Mouse (Mus musculus) small intestine, adult 2 months (tissue): ENCODE data around the gene Cpvl. TPM values are rescaled to one million over a fixed set of nuclear protein-coding genes. Genes with fewer than 3 reads are reported as not detected.
A peak's percentile ranks its signal among the peaks of the same experiment; 100 is the strongest.

ENCODE experiments used
- H3K27ac ChIP-seq: fragments of 200-500 bp; 2 replicates; pipeline ENCODE4 v1.5.1; 2012; ENCODE audit warnings: low read depth, low read length, control low read depth, inconsistent platforms; ENCODE audit not compliant: insufficient read depth
- H3K27me3 ChIP-seq: fragments of 200-500 bp; 2 replicates; pipeline ENCODE4 v1.6.1; 2012; ENCODE audit warnings: mild to moderate bottlenecking, moderate library complexity, low read length, inconsistent platforms; ENCODE audit not compliant: control insufficient read depth, insufficient read depth
- H3K36me3 ChIP-seq: fragments of 200-500 bp; 2 replicates; pipeline ENCODE4 v1.6.1; 2012; ENCODE audit warnings: mild to moderate bottlenecking, low read length, control low read depth, inconsistent platforms; ENCODE audit not compliant: control insufficient read depth, insufficient read depth
- H3K4me1 ChIP-seq: fragments of 200-500 bp; 2 replicates; pipeline ENCODE4 v1.6.1; 2012; ENCODE audit warnings: low read length, inconsistent platforms, mixed read lengths; ENCODE audit not compliant: control insufficient read depth, insufficient read depth, insufficient read length
- H3K4me3 ChIP-seq: fragments of 200-500 bp; 2 replicates; pipeline ENCODE4 v1.5.1; 2012; ENCODE audit warnings: low read depth, mild to moderate bottlenecking, control low read depth, inconsistent platforms, low read length, moderate library complexity
- CTCF ChIP-seq: fragments of 200-500 bp; IDR thresholded peaks from 2 replicates; pipeline ENCODE4 v1.5.1; 2012; ENCODE audit warnings: low read depth, mild to moderate bottlenecking, control low read depth, inconsistent platforms, low read length, moderate library complexity, mixed read lengths; ENCODE audit not compliant: insufficient replicate concordance, insufficient read length; ENCODE audit errors: extremely low read depth
- POLR2A ChIP-seq: fragments of 200-500 bp; IDR thresholded peaks from 2 replicates; pipeline ENCODE4 v1.6.1; 2012; ENCODE audit warnings: low read depth, mild to moderate bottlenecking, control low read depth, inconsistent platforms, low read length, moderate library complexity
- WGBS: fragments of 180-500 bp; shearing (Covaris S2); methylation state at CpG from one replicate; pipeline ENCODE4 v1.1.7; 2018; 5-methylcytosine and 5-hydroxymethylcytosine counted together
- polyA plus RNA-seq: library from polyadenylated mRNA; depleted of rRNA; stranded (reverse); fragments of >200 nt; gene quantifications from 2 replicates; pipeline ENCODE4 v1.2.3, GENCODE M21; 2012

The Cpvl gene
- polyA plus RNA-seq, 1 experiment: 0.10 TPM

- H3K36me3 ChIP-seq: no peaks in the 10 kb centered on the region
- H3K4me1 ChIP-seq: no peaks in the 10 kb centered on the region; the same call in 1 of the 2 replicates
- H3K27ac ChIP-seq: peak overlapping the region; percentile 4; the same call in 1 of the 2 replicates
- 60% methylated on average over 4 of the region's 4 CpGs for WGBS
- no peaks in the 10 kb centered on the region for H3K27me3 ChIP-seq
- H3K4me3 ChIP-seq: no peak overlapping the region
- TF ChIP-seq POLR2A (no peak), CTCF (no peak)
Measured at GRCm38 (mm10) chr6:53951421-53951820, 27.1 kb downstream of the Cpvl start.

- H3K27ac ChIP-seq: peak overlapping the region; percentile 4; the same call in 1 of the 2 replicates
- TF ChIP-seq CTCF (no peak), POLR2A (no peak)
- H3K36me3 ChIP-seq: no peaks in the 10 kb centered on the region
- H3K4me1 ChIP-seq: no peaks in the 10 kb centered on the region; the same call in 1 of the 2 replicates
- no peak overlapping the region for H3K4me3 ChIP-seq
- no peaks in the 10 kb centered on the region for H3K27me3 ChIP-seq
- WGBS: 61% methylated on average over 9 of the region's 9 CpGs
Measured at GRCm38 (mm10) chr6:53950876-53951275, 27.6 kb downstream of the Cpvl start.

- Histone ChIP-seq H3K27ac (no peak overlapping the region), H3K36me3 (no peaks in the 10 kb centered on the region), H3K27me3 (no peaks in the 10 kb centered on the region), H3K4me1 (no peaks in the 10 kb centered on the region; the same call in 1 of the 2 replicates), H3K4me3 (no peak overlapping the region)
- 57% methylated on average over 4 of the region's 4 CpGs for WGBS
- TF ChIP-seq POLR2A: no peak
- no peak for TF ChIP-seq CTCF
Measured at GRCm38 (mm10) chr6:53948388-53949035, 30.0 kb downstream of the Cpvl start.

GRCm38 (mm10) chr6:53944887-53945286 lies 33.6 kb downstream of the Cpvl start:
- Histone ChIP-seq H3K4me3 (no peak overlapping the region), H3K27me3 (no peaks in the 10 kb centered on the region), H3K36me3 (no peaks in the 10 kb centered on the region), H3K4me1 (peaks cover 5% of the 10 kb centered on the region; the same call in 1 of the 2 replicates), H3K27ac (no peak overlapping the region)
- TF ChIP-seq CTCF (no peak), POLR2A (no peak)
- WGBS: 75% methylated on average over 5 of the region's 5 CpGs

- no peaks in the 10 kb centered on the region for H3K27me3 ChIP-seq
Measured at GRCm38 (mm10) chr6:53944417-53944816, 34.1 kb downstream of the Cpvl start.

GRCm38 (mm10) chr6:53942190-53942831 lies 36.2 kb downstream of the Cpvl start:
- TF ChIP-seq CTCF: no peak
- TF ChIP-seq POLR2A: no peak
- Histone ChIP-seq H3K4me1 (peaks cover 14% of the 10 kb centered on the region; the same call in 1 of the 2 replicates), H3K36me3 (no peaks in the 10 kb centered on the region), H3K27me3 (no peaks in the 10 kb centered on the region), H3K4me3 (no peak overlapping the region), H3K27ac (no peak overlapping the region)
- 77% methylated on average over 7 of the region's 7 CpGs for WGBS

More at GRCm38 (mm10) chr6:53944417-53944816, 34.1 kb downstream of the Cpvl start:
- WGBS: 65% methylated on average over 3 of the region's 3 CpGs
- Histone ChIP-seq H3K4me3 (no peak overlapping the region), H3K4me1 (peaks cover 9% of the 10 kb centered on the region; the same call in 1 of the 2 replicates), H3K36me3 (no peaks in the 10 kb centered on the region), H3K27ac (no peak overlapping the region)
- no peak for TF ChIP-seq POLR2A
- TF ChIP-seq CTCF: no peak

- Histone ChIP-seq H3K27me3 (no peaks in the 10 kb centered on the region), H3K4me1 (peaks cover 14% of the 10 kb centered on the region; the same call in 1 of the 2 replicates), H3K27ac (no peak overlapping the region), H3K4me3 (no peak overlapping the region), H3K36me3 (no peaks in the 10 kb centered on the region)
- 21% methylated on average over 8 of the region's 8 CpGs for WGBS
- TF ChIP-seq POLR2A (no peak), CTCF (no peak)
Measured at GRCm38 (mm10) chr6:53939752-53940151, 38.7 kb downstream of the Cpvl start.
